Mouse (Mus musculus) embryonic fibroblast, embryonic 13.5 days (primary cell): Measurements from ENCODE around the gene H2al1f.
"Not testable (repeated sequence)": the region's sequence is repeated elsewhere in the genome, so short reads cannot be mapped to it uniquely, and the experiment has no call there.

Source experiments
- CTCF ChIP-seq: IDR thresholded peaks from 2 replicates; pipeline ENCODE4 v1.5.1; 2011; ENCODE audit warnings: mild to moderate bottlenecking, control low read depth, low read length, moderate library complexity, borderline replicate concordance; ENCODE audit not compliant: insufficient read depth
- POLR2A ChIP-seq: IDR thresholded peaks from 2 replicates; pipeline ENCODE4 v1.6.1; 2011; ENCODE audit warnings: low read depth, mild to moderate bottlenecking, control low read depth, low read length, moderate library complexity

DNA sequence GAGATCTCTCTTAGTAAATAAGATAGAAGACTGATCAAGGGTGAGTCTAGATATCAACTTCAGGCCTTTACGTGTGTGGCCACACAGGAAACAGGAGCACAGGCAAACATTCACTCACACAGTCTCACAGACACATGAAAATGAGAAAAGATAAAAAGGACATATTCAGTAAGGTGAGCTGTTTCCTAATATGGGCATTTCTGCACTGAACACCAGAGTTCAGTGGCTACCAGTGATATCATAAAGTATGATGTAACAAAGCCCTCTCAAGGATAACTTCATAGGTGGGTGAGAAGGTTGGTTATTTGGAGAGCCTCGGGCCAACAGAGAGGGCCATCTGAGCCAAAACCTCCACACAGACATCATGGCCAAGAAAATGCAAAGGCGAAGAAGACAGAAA lies 16.0 kb upstream of the H2al1f start, which contains the start of gene H2al1a:
- TF ChIP-seq CTCF, POLR2A: not testable (repeated sequence)
